Mouse (Mus musculus): ENCODE data around the gene Srsf10. TPM values are rescaled to one million over a fixed set of nuclear protein-coding genes. Genes with fewer than 3 reads are reported as not detected.

Gene Srsf10
- polyA plus RNA-seq, 1 experiment from 2014 or later: 312 TPM

- Histone ChIP-seq H3K27me3 (no peaks in the 10 kb centered on the region), H3K27ac (no peak overlapping the region), H3K36me3 (no peaks in the 10 kb centered on the region), H3K4me2 (replicated peaks) (no peak overlapping the region), H3K9me3 (replicated peaks) (no peaks in the 10 kb centered on the region), H3K4me1 (peaks cover 29% of the 10 kb centered on the region), H3K9ac (no peak overlapping the region), H3K4me3 (no peak overlapping the region)
- no peak for ATAC-seq (ENCODE audit: low FRiP score)
- WGBS: 55% methylated on average over 2 of the region's 2 CpGs
Measured at GRCm38 (mm10) chr4:135877742-135878141, 22.2 kb downstream of the Srsf10 start.

- Histone ChIP-seq H3K4me2 (replicated peaks) (no peak overlapping the region), H3K9ac (no peak overlapping the region), H3K27ac (no peak overlapping the region), H3K36me3 (no peaks in the 10 kb centered on the region), H3K4me3 (no peak overlapping the region), H3K4me1 (peaks cover 28% of the 10 kb centered on the region), H3K9me3 (replicated peaks) (no peaks in the 10 kb centered on the region), H3K27me3 (no peaks in the 10 kb centered on the region)
- no peak for ATAC-seq (ENCODE audit: low FRiP score)
- 56% methylated on average over 6 of the region's 6 CpGs for WGBS
Measured at GRCm38 (mm10) chr4:135879021-135879420, 23.5 kb downstream of the Srsf10 start.

- no peak overlapping the region for H3K4me2 ChIP-seq (replicated peaks)
- 91% methylated on average over 6 of the region's 6 CpGs for WGBS
- no peak for ATAC-seq (ENCODE audit: low FRiP score)
- no peaks in the 10 kb centered on the region for H3K36me3 ChIP-seq
- H3K9me3 ChIP-seq (replicated peaks): no peaks in the 10 kb centered on the region
- no peak overlapping the region for H3K9ac ChIP-seq
- H3K27me3 ChIP-seq: no peaks in the 10 kb centered on the region
- peaks cover 18% of the 10 kb centered on the region for H3K4me1 ChIP-seq
- H3K27ac ChIP-seq: no peak overlapping the region
- no peak overlapping the region for H3K4me3 ChIP-seq
Measured at GRCm38 (mm10) chr4:135880018-135880417, 24.5 kb downstream of the Srsf10 start.

- Histone ChIP-seq H3K9ac (no peak overlapping the region), H3K27me3 (no peaks in the 10 kb centered on the region), H3K27ac (no peak overlapping the region), H3K9me3 (replicated peaks) (no peaks in the 10 kb centered on the region), H3K4me1 (peaks cover 15% of the 10 kb centered on the region), H3K4me3 (no peak overlapping the region), H3K4me2 (replicated peaks) (no peak overlapping the region), H3K36me3 (no peaks in the 10 kb centered on the region)
- ATAC-seq (ENCODE audit: low FRiP score): no peak
- WGBS: 82% methylated on average over 10 of the region's 10 CpGs
Measured at GRCm38 (mm10) chr4:135880576-135880975, 25.0 kb downstream of the Srsf10 start.

GRCm38 (mm10) chr4:135882023-135882422 is 26.5 kb downstream of the Srsf10 start:
- Histone ChIP-seq H3K9me3 (replicated peaks) (no peaks in the 10 kb centered on the region), H3K9ac (no peak overlapping the region), H3K27me3 (no peaks in the 10 kb centered on the region), H3K4me1 (peaks cover under 1% of the 10 kb centered on the region), H3K36me3 (no peaks in the 10 kb centered on the region), H3K27ac (no peak overlapping the region), H3K4me3 (no peak overlapping the region), H3K4me2 (replicated peaks) (no peak overlapping the region)
- ATAC-seq (ENCODE audit: low FRiP score): no peak
- 84% methylated on average over 6 of the region's 6 CpGs for WGBS

- Histone ChIP-seq H3K27me3 (no peaks in the 10 kb centered on the region), H3K4me3 (no peak overlapping the region), H3K36me3 (no peaks in the 10 kb centered on the region), H3K9ac (no peak overlapping the region), H3K4me1 (no peaks in the 10 kb centered on the region; the same call in 1 of the 2 replicates), H3K27ac (no peak overlapping the region), H3K9me3 (replicated peaks) (no peaks in the 10 kb centered on the region), H3K4me2 (replicated peaks) (no peak overlapping the region)
- 42% methylated on average over 10 of the region's 10 CpGs for WGBS
- ATAC-seq (ENCODE audit: low FRiP score): no peak
Measured at GRCm38 (mm10) chr4:135883401-135883851, 27.9 kb downstream of the Srsf10 start.

GRCm38 (mm10) chr4:135883881-135884516 is 28.5 kb downstream of the Srsf10 start:
- no peaks in the 10 kb centered on the region; the same call in 1 of the 2 replicates for H3K4me1 ChIP-seq
- H3K27ac ChIP-seq: no peak overlapping the region
- no peaks in the 10 kb centered on the region for H3K9me3 ChIP-seq (replicated peaks)
- no peaks in the 10 kb centered on the region for H3K27me3 ChIP-seq
- no peak for ATAC-seq (ENCODE audit: low FRiP score)
- H3K4me2 ChIP-seq (replicated peaks): no peak overlapping the region
- no peak overlapping the region for H3K4me3 ChIP-seq
- no peaks in the 10 kb centered on the region for H3K36me3 ChIP-seq
- no peak overlapping the region for H3K9ac ChIP-seq
- 57% methylated on average over 7 of the region's 7 CpGs for WGBS

- Histone ChIP-seq H3K9me3 (replicated peaks) (no peaks in the 10 kb centered on the region), H3K4me2 (replicated peaks) (no peak overlapping the region), H3K36me3 (no peaks in the 10 kb centered on the region), H3K27ac (no peak overlapping the region), H3K4me3 (no peak overlapping the region), H3K27me3 (no peaks in the 10 kb centered on the region), H3K4me1 (no peaks in the 10 kb centered on the region; the same call in 1 of the 2 replicates), H3K9ac (no peak overlapping the region)
- WGBS: 46% methylated on average over 6 of the region's 6 CpGs
- ATAC-seq (ENCODE audit: low FRiP score): no peak
Measured at GRCm38 (mm10) chr4:135884531-135884930, 29.0 kb downstream of the Srsf10 start.

GRCm38 (mm10) chr4:135885676-135886075 is 30.1 kb downstream of the Srsf10 start:
- Histone ChIP-seq H3K4me3 (no peak overlapping the region), H3K27me3 (no peaks in the 10 kb centered on the region), H3K4me2 (replicated peaks) (no peak overlapping the region), H3K9ac (no peak overlapping the region), H3K4me1 (no peaks in the 10 kb centered on the region; the same call in 1 of the 2 replicates), H3K9me3 (replicated peaks) (no peaks in the 10 kb centered on the region), H3K36me3 (no peaks in the 10 kb centered on the region), H3K27ac (no peak overlapping the region)
- ATAC-seq (ENCODE audit: low FRiP score): no peak
- WGBS: 90% methylated on average over 12 of the region's 12 CpGs

GRCm38 (mm10) chr4:135886184-135886583 is 30.6 kb downstream of the Srsf10 start:
- Histone ChIP-seq H3K9ac (no peak overlapping the region), H3K4me2 (replicated peaks) (no peak overlapping the region), H3K36me3 (no peaks in the 10 kb centered on the region), H3K27ac (no peak overlapping the region), H3K4me3 (no peak overlapping the region), H3K9me3 (replicated peaks) (no peaks in the 10 kb centered on the region), H3K4me1 (no peaks in the 10 kb centered on the region; the same call in 1 of the 2 replicates), H3K27me3 (no peaks in the 10 kb centered on the region)
- 88% methylated on average over 4 of the region's 4 CpGs for WGBS
- no peak for ATAC-seq (ENCODE audit: low FRiP score)

GRCm38 (mm10) chr4:135888448-135889057 is 33.0 kb downstream of the Srsf10 start:
- no peaks in the 10 kb centered on the region for H3K9me3 ChIP-seq (replicated peaks)
- no peak overlapping the region for H3K4me3 ChIP-seq
- no peaks in the 10 kb centered on the region for H3K36me3 ChIP-seq
- no peak overlapping the region for H3K4me2 ChIP-seq (replicated peaks)
- no peaks in the 10 kb centered on the region; the same call in 1 of the 2 replicates for H3K4me1 ChIP-seq
- no peak for ATAC-seq (ENCODE audit: low FRiP score)
- WGBS: 95% methylated on average over 24 of the region's 24 CpGs
- no peaks in the 10 kb centered on the region for H3K27me3 ChIP-seq
- no peak overlapping the region for H3K9ac ChIP-seq
- H3K27ac ChIP-seq: no peak overlapping the region

- WGBS: 84% methylated on average over 7 of the region's 7 CpGs
- no peaks in the 10 kb centered on the region for H3K36me3 ChIP-seq
- H3K9me3 ChIP-seq (replicated peaks): no peaks in the 10 kb centered on the region
Measured at GRCm38 (mm10) chr4:135889146-135889883, 33.8 kb downstream of the Srsf10 start.

More at GRCm38 (mm10) chr4:135889146-135889883, 33.8 kb downstream of the Srsf10 start:
- Histone ChIP-seq H3K27me3 (no peaks in the 10 kb centered on the region), H3K4me2 (replicated peaks) (no peak overlapping the region), H3K9ac (no peak overlapping the region), H3K27ac (no peak overlapping the region), H3K4me1 (no peaks in the 10 kb centered on the region; the same call in 1 of the 2 replicates), H3K4me3 (no peak overlapping the region)
- ATAC-seq (ENCODE audit: low FRiP score): no peak

Measured in hindbrain, embryonic 12.5 days (tissue).